Mouse (Mus musculus): Measurements from ENCODE around the gene Ncln. TPM values are rescaled to one million over a fixed set of nuclear protein-coding genes. Genes with fewer than 3 reads are reported as not detected.

Gene Ncln
- polyA plus RNA-seq, 1 experiment from 2014 or later = 40.9 TPM

DNA sequence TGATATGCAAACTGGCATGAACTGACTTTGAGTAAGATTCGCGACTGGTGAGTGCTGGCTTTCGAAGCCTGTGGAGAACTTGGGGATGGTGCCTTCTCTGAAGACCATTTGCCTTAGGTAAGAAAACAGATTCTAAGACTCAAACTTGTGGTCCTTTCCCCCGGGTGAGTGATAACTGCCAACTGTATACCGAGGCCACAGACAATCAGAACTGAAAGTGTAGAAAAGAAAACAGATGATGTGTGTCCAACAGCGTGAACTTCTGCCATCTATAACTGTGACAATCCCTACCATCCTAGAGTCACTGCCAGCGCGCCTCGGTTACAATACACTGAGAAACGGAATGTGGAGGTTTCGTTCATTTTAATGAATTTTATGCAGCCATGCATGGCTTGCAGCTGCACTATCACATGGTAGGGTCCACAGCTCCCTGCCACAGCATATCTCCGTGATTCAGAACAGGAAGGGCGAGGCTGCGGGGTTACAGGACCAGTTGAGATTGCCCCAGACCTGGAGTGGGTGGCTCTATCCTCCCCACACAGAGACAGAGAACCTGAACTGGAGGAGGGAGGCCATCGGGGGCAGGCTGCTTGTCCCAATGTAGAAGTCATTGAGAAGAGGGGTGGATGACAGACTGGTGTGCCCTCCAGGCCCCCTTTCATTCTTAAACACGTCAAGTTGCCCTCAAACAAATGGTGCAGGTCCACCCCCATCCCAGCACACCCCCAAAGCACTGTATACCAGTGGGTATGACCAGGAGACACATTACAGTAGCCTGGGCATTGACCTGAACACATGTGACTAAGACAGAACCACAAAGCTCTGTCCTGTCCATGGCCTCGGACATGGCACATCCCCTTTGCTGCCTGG lies 1.4 kb upstream of the Ncln start:
- H3K9me3 ChIP-seq (replicated peaks; ENCODE audit: control insufficient read depth, low read length) = no peaks in the 10 kb centered on the region
- peak overlapping the region; percentile 98 for H3K4me2 ChIP-seq
- H3K36me3 ChIP-seq (ENCODE audit: control insufficient read depth, insufficient read depth, low read length) = peaks cover 7% of the 10 kb centered on the region
- H3K4me3 ChIP-seq (ENCODE audit: low read depth, low read length) = no peak overlapping the region
- H3K27me3 ChIP-seq (ENCODE audit: control insufficient read depth, insufficient read depth, low read length) = no peaks in the 10 kb centered on the region
- 74% methylated on average over 17 of the region's 17 CpGs for WGBS (ENCODE audit: insufficient replicate concordance)
- H3K27ac ChIP-seq (ENCODE audit: low read depth, low read length) = no peak overlapping the region
- ATAC-seq (replicated peaks; ENCODE audit: insufficient number of reproducible peaks, low FRiP score, low TSS enrichment) = no peak
- H3K9ac ChIP-seq (ENCODE audit: low read depth, low read length) = no peak overlapping the region
- H3K4me1 ChIP-seq (ENCODE audit: control insufficient read depth, insufficient read depth, low read length) = peaks cover 16% of the 10 kb centered on the region

DNA sequence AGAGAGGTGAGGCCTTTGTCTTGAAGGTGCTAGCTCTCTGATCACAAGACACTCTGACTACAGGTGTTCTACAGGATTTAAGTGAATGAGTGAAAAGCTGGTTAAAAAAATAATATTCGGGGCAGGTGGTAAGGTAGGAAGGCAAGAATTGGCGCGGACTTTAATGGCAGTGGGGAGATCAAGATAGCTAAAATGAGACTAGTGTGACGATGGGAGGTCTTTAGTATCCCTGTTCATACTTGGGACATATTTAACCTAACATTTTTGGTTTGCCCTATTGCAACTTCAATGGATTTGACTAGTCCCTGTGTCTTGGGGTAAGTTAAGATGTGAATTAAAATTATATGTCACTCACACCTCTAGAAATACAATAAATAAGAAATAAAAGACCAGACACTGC lies 777 bp upstream of the Ncln start:
- H3K4me2 ChIP-seq = peak overlapping the region; percentile 98
- 32% methylated on average over 4 of the region's 4 CpGs for WGBS (ENCODE audit: insufficient replicate concordance)
- H3K9ac ChIP-seq (ENCODE audit: low read depth, low read length) = peak overlapping the region; percentile 75
- H3K4me1 ChIP-seq (ENCODE audit: control insufficient read depth, insufficient read depth, low read length) = peaks cover 16% of the 10 kb centered on the region
- H3K36me3 ChIP-seq (ENCODE audit: control insufficient read depth, insufficient read depth, low read length) = peaks cover 11% of the 10 kb centered on the region
- ATAC-seq (replicated peaks; ENCODE audit: insufficient number of reproducible peaks, low FRiP score, low TSS enrichment) = no peak
- H3K27me3 ChIP-seq (ENCODE audit: control insufficient read depth, insufficient read depth, low read length) = no peaks in the 10 kb centered on the region
- peak overlapping the region; percentile 90 for H3K4me3 ChIP-seq (ENCODE audit: low read depth, low read length)
- H3K27ac ChIP-seq (ENCODE audit: low read depth, low read length) = 0 out of 2 replicates have a peak overlapping the region, but pooled peaks have one; percentile 58
- H3K9me3 ChIP-seq (replicated peaks; ENCODE audit: control insufficient read depth, low read length) = no peaks in the 10 kb centered on the region

GRCm38 (mm10) chr10:81495616-81496263 lies 452 bp downstream of the Ncln start:
- Histone ChIP-seq H3K4me1 (ENCODE audit: control insufficient read depth, insufficient read depth, low read length) (peaks cover 16% of the 10 kb centered on the region), H3K27me3 (ENCODE audit: control insufficient read depth, insufficient read depth, low read length) (no peaks in the 10 kb centered on the region), H3K9me3 (replicated peaks; ENCODE audit: control insufficient read depth, low read length) (no peaks in the 10 kb centered on the region), H3K9ac (ENCODE audit: low read depth, low read length) (peak overlapping the region; percentile 91), H3K36me3 (ENCODE audit: control insufficient read depth, insufficient read depth, low read length) (peaks cover 22% of the 10 kb centered on the region), H3K4me3 (ENCODE audit: low read depth, low read length) (peak overlapping the region; percentile 90), H3K4me2 (peak overlapping the region; percentile 98), H3K27ac (ENCODE audit: low read depth, low read length) (peak overlapping the region; percentile 58)
- 2% methylated on average over 38 of the region's 41 CpGs for WGBS (ENCODE audit: insufficient replicate concordance)
- peak; percentile 3; the same call in 1 of the 2 replicates for ATAC-seq (replicated peaks; ENCODE audit: insufficient number of reproducible peaks, low FRiP score, low TSS enrichment)

DNA sequence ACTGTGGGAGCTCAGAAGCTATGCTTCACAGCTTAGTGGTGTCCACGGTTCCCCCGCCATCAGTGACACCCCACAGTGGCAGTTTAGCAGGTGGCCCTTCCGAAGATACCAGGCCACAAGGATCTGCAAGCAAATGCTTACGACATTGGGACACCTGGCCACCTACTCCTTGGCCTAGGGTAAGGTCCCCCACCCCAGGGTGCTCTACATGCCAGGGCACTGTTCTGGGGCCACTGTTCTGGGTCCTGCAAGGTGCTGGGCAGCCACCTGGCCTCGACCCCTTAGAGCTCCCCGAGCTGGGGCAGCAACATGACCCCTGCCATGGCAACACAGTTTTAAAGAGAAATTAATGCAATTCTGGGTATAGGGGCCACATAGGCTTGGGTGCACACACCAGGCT lies 1.0 kb downstream of the Ncln start:
- H3K9ac ChIP-seq (ENCODE audit: low read depth, low read length) = peak overlapping the region; percentile 91
- no peaks in the 10 kb centered on the region for H3K9me3 ChIP-seq (replicated peaks; ENCODE audit: control insufficient read depth, low read length)
- peaks cover 25% of the 10 kb centered on the region for H3K36me3 ChIP-seq (ENCODE audit: control insufficient read depth, insufficient read depth, low read length)
- no peak for ATAC-seq (replicated peaks; ENCODE audit: insufficient number of reproducible peaks, low FRiP score, low TSS enrichment)
- H3K4me2 ChIP-seq = peak overlapping the region; percentile 98
- H3K4me3 ChIP-seq (ENCODE audit: low read depth, low read length) = peak overlapping the region; percentile 90
- no peaks in the 10 kb centered on the region for H3K27me3 ChIP-seq (ENCODE audit: control insufficient read depth, insufficient read depth, low read length)
- H3K27ac ChIP-seq (ENCODE audit: low read depth, low read length) = no peak overlapping the region
- WGBS (ENCODE audit: insufficient replicate concordance) = 70% methylated on average over 6 of the region's 6 CpGs
- peaks cover 16% of the 10 kb centered on the region for H3K4me1 ChIP-seq (ENCODE audit: control insufficient read depth, insufficient read depth, low read length)

- Histone ChIP-seq H3K27me3 (ENCODE audit: control insufficient read depth, insufficient read depth, low read length) (no peaks in the 10 kb centered on the region), H3K9me3 (replicated peaks; ENCODE audit: control insufficient read depth, low read length) (no peaks in the 10 kb centered on the region), H3K36me3 (ENCODE audit: control insufficient read depth, insufficient read depth, low read length) (peaks cover 29% of the 10 kb centered on the region), H3K9ac (ENCODE audit: low read depth, low read length) (peak overlapping the region; percentile 91), H3K4me2 (peak overlapping the region; percentile 98), H3K27ac (ENCODE audit: low read depth, low read length) (no peak overlapping the region), H3K4me3 (ENCODE audit: low read depth, low read length) (peak overlapping the region; percentile 90), H3K4me1 (ENCODE audit: control insufficient read depth, insufficient read depth, low read length) (peaks cover 16% of the 10 kb centered on the region)
- 88% methylated on average over 11 of the region's 11 CpGs for WGBS (ENCODE audit: insufficient replicate concordance)
- no peak for ATAC-seq (replicated peaks; ENCODE audit: insufficient number of reproducible peaks, low FRiP score, low TSS enrichment)
Observed at GRCm38 (mm10) chr10:81494260-81495041, 1.7 kb downstream of the Ncln start.

- no peak overlapping the region for H3K4me2 ChIP-seq
- no peak for ATAC-seq (replicated peaks; ENCODE audit: insufficient number of reproducible peaks, low FRiP score, low TSS enrichment)
Observed at GRCm38 (mm10) chr10:81493601-81494220, 2.5 kb downstream of the Ncln start.

GRCm38 (mm10) chr10:81492606-81493240 lies 3.5 kb downstream of the Ncln start:
- H3K9ac ChIP-seq (ENCODE audit: low read depth, low read length) = no peak overlapping the region
- 90% methylated on average over 11 of the region's 11 CpGs for WGBS (ENCODE audit: insufficient replicate concordance)
- H3K36me3 ChIP-seq (ENCODE audit: control insufficient read depth, insufficient read depth, low read length) = peaks cover 42% of the 10 kb centered on the region
- H3K27ac ChIP-seq (ENCODE audit: low read depth, low read length) = no peak overlapping the region
- H3K4me2 ChIP-seq = no peak overlapping the region
- no peaks in the 10 kb centered on the region for H3K27me3 ChIP-seq (ENCODE audit: control insufficient read depth, insufficient read depth, low read length)
- peaks cover 16% of the 10 kb centered on the region for H3K4me1 ChIP-seq (ENCODE audit: control insufficient read depth, insufficient read depth, low read length)
- no peak for ATAC-seq (replicated peaks; ENCODE audit: insufficient number of reproducible peaks, low FRiP score, low TSS enrichment)
- no peak overlapping the region for H3K4me3 ChIP-seq (ENCODE audit: low read depth, low read length)
- no peaks in the 10 kb centered on the region for H3K9me3 ChIP-seq (replicated peaks; ENCODE audit: control insufficient read depth, low read length)

More at GRCm38 (mm10) chr10:81493601-81494220, 2.5 kb downstream of the Ncln start:
- no peak overlapping the region for H3K4me3 ChIP-seq (ENCODE audit: low read depth, low read length)
- WGBS (ENCODE audit: insufficient replicate concordance) = 84% methylated on average over 8 of the region's 8 CpGs
- peaks cover 16% of the 10 kb centered on the region for H3K4me1 ChIP-seq (ENCODE audit: control insufficient read depth, insufficient read depth, low read length)
- H3K9me3 ChIP-seq (replicated peaks; ENCODE audit: control insufficient read depth, low read length) = no peaks in the 10 kb centered on the region
- peaks cover 36% of the 10 kb centered on the region for H3K36me3 ChIP-seq (ENCODE audit: control insufficient read depth, insufficient read depth, low read length)
- no peaks in the 10 kb centered on the region for H3K27me3 ChIP-seq (ENCODE audit: control insufficient read depth, insufficient read depth, low read length)
- H3K27ac ChIP-seq (ENCODE audit: low read depth, low read length) = no peak overlapping the region
- H3K9ac ChIP-seq (ENCODE audit: low read depth, low read length) = no peak overlapping the region; the same call in 1 of the 2 replicates
